Mouse (Mus musculus) yolk sac, embryonic 10.5 days (tissue): ENCODE measurements at regions not wholly inside any gene's neighbourhood (a gene's known extent, or its start where the extent isn't known, plus 50 kb on each side); places are given as distances from the start of the nearest gene placed in this dataset.

ENCODE experiments used
- DNase-seq: peaks from one replicate; pipeline ENCODE4 v3.0.0-alpha.2; 2017; ENCODE audit warnings: low spot score

- no peak for DNase-seq
These were observed 722.3 kb downstream of the Vrk1 start for GRCm38 (mm10) chr12:106732108-106732857.

- DNase-seq: no peak
These were observed 738.7 kb downstream of the Vrk1 start for GRCm38 (mm10) chr12:106748765-106749164.

- DNase-seq: no peak
These were observed 724.9 kb upstream of the 3110018I06Rik start for GRCm38 (mm10) chr12:106763552-106763951.

GRCm38 (mm10) chr12:106764516-106764915 lies 723.9 kb upstream of the 3110018I06Rik start:
- no peak for DNase-seq

- no peak for DNase-seq
These were observed 714.9 kb upstream of the 3110018I06Rik start for GRCm38 (mm10) chr12:106773536-106773935.

GRCm38 (mm10) chr12:106796596-106796995 lies 691.8 kb upstream of the 3110018I06Rik start:
- no peak for DNase-seq

GRCm38 (mm10) chr12:106819736-106820135 lies 668.7 kb upstream of the 3110018I06Rik start:
- no peak for DNase-seq

GRCm38 (mm10) chr12:106822311-106822710 lies 666.1 kb upstream of the 3110018I06Rik start:
- peak; percentile 32 for DNase-seq

- no peak for DNase-seq
These were observed 659.9 kb upstream of the 3110018I06Rik start for GRCm38 (mm10) chr12:106828542-106828941.

GRCm38 (mm10) chr12:106829323-106829722 lies 659.1 kb upstream of the 3110018I06Rik start:
- peak; percentile 48 for DNase-seq

GRCm38 (mm10) chr12:106835241-106835640 lies 653.2 kb upstream of the 3110018I06Rik start:
- DNase-seq: no peak

GRCm38 (mm10) chr12:106839618-106840017 lies 648.8 kb upstream of the 3110018I06Rik start:
- no peak for DNase-seq

GRCm38 (mm10) chr12:106840150-106840651 lies 648.2 kb upstream of the 3110018I06Rik start:
- no peak for DNase-seq

GRCm38 (mm10) chr12:106841996-106842395 lies 646.4 kb upstream of the 3110018I06Rik start:
- DNase-seq: no peak

GRCm38 (mm10) chr12:106842396-106842795 lies 646.0 kb upstream of the 3110018I06Rik start:
- DNase-seq: no peak

- no peak for DNase-seq
These were observed 636.8 kb upstream of the 3110018I06Rik start for GRCm38 (mm10) chr12:106851666-106852065.

- DNase-seq: no peak
These were observed 635.7 kb upstream of the 3110018I06Rik start for GRCm38 (mm10) chr12:106852736-106853135.

GRCm38 (mm10) chr12:106853711-106854240 lies 634.7 kb upstream of the 3110018I06Rik start:
- DNase-seq: no peak

GRCm38 (mm10) chr12:106855520-106855919 lies 632.9 kb upstream of the 3110018I06Rik start:
- no peak for DNase-seq

- no peak for DNase-seq
These were observed 626.8 kb upstream of the 3110018I06Rik start for GRCm38 (mm10) chr12:106861638-106862037.

- DNase-seq: no peak
These were observed 624.4 kb upstream of the 3110018I06Rik start for GRCm38 (mm10) chr12:106864076-106864475.

GRCm38 (mm10) chr12:106868036-106868435 lies 620.4 kb upstream of the 3110018I06Rik start:
- no peak for DNase-seq

GRCm38 (mm10) chr12:106871481-106871880 lies 617.0 kb upstream of the 3110018I06Rik start:
- DNase-seq: no peak
